Mouse (Mus musculus) forebrain, embryonic 15.5 days (tissue): ENCODE measurements at regions not wholly inside any gene's neighbourhood (a gene's known extent, or its start where the extent isn't known, plus 50 kb on each side); places are given as distances from the start of the nearest gene placed in this dataset.

Experiments
- ATAC-seq: fragments of 200-750 bp; cut with Nextera tagmentation; replicated peaks from 2 replicates; pipeline ENCODE4 v1.8.0; 2017; ENCODE audit warnings: mild to moderate bottlenecking, moderate TSS enrichment, moderate library complexity
- H3K27ac ChIP-seq: fragments of 300-500 bp; sonication (generic); replicated peaks from 2 replicates; pipeline ENCODE4 v1.5.1; 2015; ENCODE audit warnings: mild to moderate bottlenecking, inconsistent platforms
- H3K27me3 ChIP-seq: fragments of 300-500 bp; sonication (generic); 2 replicates; pipeline ENCODE4 v1.6.1; 2015; ENCODE audit warnings: inconsistent platforms
- H3K36me3 ChIP-seq: fragments of 300-500 bp; sonication (generic); 2 replicates; pipeline ENCODE4 v1.6.1; 2015; ENCODE audit warnings: mild to moderate bottlenecking, inconsistent platforms
- H3K4me1 ChIP-seq: fragments of 300-500 bp; sonication (generic); 2 replicates; pipeline ENCODE4 v1.6.1; 2015; ENCODE audit warnings: inconsistent platforms
- H3K4me2 ChIP-seq: fragments of 300-500 bp; sonication (generic); replicated peaks from 2 replicates; pipeline ENCODE4 v1.6.1; 2015; ENCODE audit warnings: mild to moderate bottlenecking, inconsistent platforms
- H3K4me3 ChIP-seq: fragments of 300-500 bp; sonication (generic); 2 replicates; pipeline ENCODE4 v1.5.1; 2015; ENCODE audit warnings: mild to moderate bottlenecking, inconsistent platforms
- H3K9ac ChIP-seq: fragments of 300-500 bp; sonication (generic); replicated peaks from 2 replicates; pipeline ENCODE4 v1.6.1; 2015; ENCODE audit warnings: mild to moderate bottlenecking, inconsistent platforms
- H3K9me3 ChIP-seq: fragments of 300-500 bp; sonication (generic); 2 replicates; pipeline ENCODE4 v1.6.1; 2016; ENCODE audit warnings: inconsistent platforms
- WGBS: fragments of 180-500 bp; shearing (Covaris S2); methylation state at CpG from one replicate; pipeline ENCODE4 v1.1.7; 2015; ENCODE audit warnings: mixed read lengths; 5-methylcytosine and 5-hydroxymethylcytosine counted together

- H3K36me3 ChIP-seq: no peaks in the 10 kb centered on the region
- H3K27me3 ChIP-seq: no peaks in the 10 kb centered on the region
- no peak for ATAC-seq
- no peaks in the 10 kb centered on the region for H3K4me1 ChIP-seq
- no peaks in the 10 kb centered on the region for H3K9me3 ChIP-seq
- 85% methylated on average over 4 of the region's 4 CpGs for WGBS
- H3K9ac ChIP-seq: no peak overlapping the region
- no peak overlapping the region for H3K4me2 ChIP-seq
- H3K27ac ChIP-seq: no peak overlapping the region
- H3K4me3 ChIP-seq: no peak overlapping the region
Measured at GRCm38 (mm10) chr10:21672171-21672570, 79.2 kb downstream of the 1700020N01Rik start.

GRCm38 (mm10) chr10:21672666-21673065 lies 79.7 kb downstream of the 1700020N01Rik start:
- Histone ChIP-seq H3K9me3 (no peaks in the 10 kb centered on the region), H3K4me2 (no peak overlapping the region), H3K4me3 (no peak overlapping the region), H3K27me3 (no peaks in the 10 kb centered on the region), H3K27ac (no peak overlapping the region), H3K4me1 (no peaks in the 10 kb centered on the region), H3K36me3 (no peaks in the 10 kb centered on the region), H3K9ac (no peak overlapping the region)
- 97% methylated on average over 5 of the region's 5 CpGs for WGBS
- no peak for ATAC-seq

- H3K4me2 ChIP-seq: no peak overlapping the region
- H3K9ac ChIP-seq: no peak overlapping the region
- H3K36me3 ChIP-seq: no peaks in the 10 kb centered on the region
- H3K27me3 ChIP-seq: no peaks in the 10 kb centered on the region
- H3K27ac ChIP-seq: no peak overlapping the region
- no peaks in the 10 kb centered on the region for H3K9me3 ChIP-seq
- no peaks in the 10 kb centered on the region for H3K4me1 ChIP-seq
- H3K4me3 ChIP-seq: no peak overlapping the region
- no peak for ATAC-seq
- WGBS: 93% methylated on average over 1 of the region's 1 CpGs
Measured at GRCm38 (mm10) chr10:21673831-21674230, 80.9 kb downstream of the 1700020N01Rik start.

- Histone ChIP-seq H3K27me3 (no peaks in the 10 kb centered on the region), H3K4me3 (no peak overlapping the region), H3K27ac (no peak overlapping the region), H3K9ac (no peak overlapping the region), H3K4me1 (0 out of 2 replicates have a peak, but pooled peaks cover under 1% of the 10 kb centered on the region), H3K4me2 (no peak overlapping the region), H3K9me3 (no peaks in the 10 kb centered on the region), H3K36me3 (no peaks in the 10 kb centered on the region)
- WGBS: 96% methylated on average over 14 of the region's 14 CpGs
- ATAC-seq: no peak
Measured at GRCm38 (mm10) chr10:21675786-21676185, 82.8 kb downstream of the 1700020N01Rik start.

- Histone ChIP-seq H3K9ac (no peak overlapping the region), H3K27me3 (no peaks in the 10 kb centered on the region), H3K4me2 (no peak overlapping the region), H3K9me3 (no peaks in the 10 kb centered on the region), H3K36me3 (no peaks in the 10 kb centered on the region), H3K4me3 (no peak overlapping the region), H3K4me1 (0 out of 2 replicates have a peak, but pooled peaks cover 4% of the 10 kb centered on the region), H3K27ac (no peak overlapping the region)
- no peak for ATAC-seq
- 97% methylated on average over 9 of the region's 9 CpGs for WGBS
Measured at GRCm38 (mm10) chr10:21677911-21678310, 85.0 kb downstream of the 1700020N01Rik start.

GRCm38 (mm10) chr10:21678372-21678771 lies 85.4 kb downstream of the 1700020N01Rik start:
- no peak overlapping the region for H3K9ac ChIP-seq
- H3K27me3 ChIP-seq: no peaks in the 10 kb centered on the region
- H3K4me1 ChIP-seq: 0 out of 2 replicates have a peak, but pooled peaks cover 4% of the 10 kb centered on the region
- H3K9me3 ChIP-seq: no peaks in the 10 kb centered on the region
- whole genome bisulfite sequencing: 87% methylated on average over 6 of the region's 6 CpGs
- ATAC-seq: no peak
- H3K4me3 ChIP-seq: no peak overlapping the region
- no peaks in the 10 kb centered on the region for H3K36me3 ChIP-seq
- H3K27ac ChIP-seq: no peak overlapping the region
- no peak overlapping the region for H3K4me2 ChIP-seq

- H3K4me3 ChIP-seq: no peak overlapping the region
- no peaks in the 10 kb centered on the region for H3K9me3 ChIP-seq
- 73% methylated on average over 10 of the region's 10 CpGs for WGBS
- no peaks in the 10 kb centered on the region for H3K27me3 ChIP-seq
- ATAC-seq: no peak
- no peaks in the 10 kb centered on the region for H3K36me3 ChIP-seq
- H3K9ac ChIP-seq: no peak overlapping the region
- 0 out of 2 replicates have a peak, but pooled peaks cover 4% of the 10 kb centered on the region for H3K4me1 ChIP-seq
- no peak overlapping the region for H3K4me2 ChIP-seq
- H3K27ac ChIP-seq: no peak overlapping the region
Measured at GRCm38 (mm10) chr10:21678811-21679451, 86.0 kb downstream of the 1700020N01Rik start.

GRCm38 (mm10) chr10:21680789-21681188 lies 87.8 kb downstream of the 1700020N01Rik start:
- 0 out of 2 replicates have a peak, but pooled peaks cover 4% of the 10 kb centered on the region for H3K4me1 ChIP-seq
- ATAC-seq: peak; percentile 82
- WGBS: 21% methylated on average over 4 of the region's 4 CpGs
- no peak overlapping the region for H3K27ac ChIP-seq
- H3K9ac ChIP-seq: no peak overlapping the region
- no peak overlapping the region for H3K4me3 ChIP-seq
- H3K27me3 ChIP-seq: no peaks in the 10 kb centered on the region
- H3K9me3 ChIP-seq: no peaks in the 10 kb centered on the region
- H3K4me2 ChIP-seq: no peak overlapping the region
- no peaks in the 10 kb centered on the region for H3K36me3 ChIP-seq

GRCm38 (mm10) chr10:21684286-21685013 lies 91.5 kb downstream of the 1700020N01Rik start:
- no peak overlapping the region for H3K9ac ChIP-seq
- H3K27ac ChIP-seq: no peak overlapping the region
- H3K4me3 ChIP-seq: no peak overlapping the region
- H3K4me2 ChIP-seq: no peak overlapping the region
- H3K9me3 ChIP-seq: no peaks in the 10 kb centered on the region
- no peaks in the 10 kb centered on the region for H3K36me3 ChIP-seq
- 0 out of 2 replicates have a peak, but pooled peaks cover 4% of the 10 kb centered on the region for H3K4me1 ChIP-seq
- WGBS: 61% methylated on average over 9 of the region's 9 CpGs
- no peak for ATAC-seq
- H3K27me3 ChIP-seq: no peaks in the 10 kb centered on the region

GRCm38 (mm10) chr10:21685122-21685798 lies 92.3 kb downstream of the 1700020N01Rik start:
- WGBS: 34% methylated on average over 9 of the region's 9 CpGs
- no peak overlapping the region for H3K27ac ChIP-seq
- no peak overlapping the region for H3K4me2 ChIP-seq

GRCm38 (mm10) chr10:21686060-21686459 lies 93.1 kb downstream of the 1700020N01Rik start:
- no peak for ATAC-seq
- Histone ChIP-seq H3K27ac (no peak overlapping the region), H3K9me3 (no peaks in the 10 kb centered on the region), H3K4me3 (no peak overlapping the region), H3K27me3 (no peaks in the 10 kb centered on the region), H3K4me1 (0 out of 2 replicates have a peak, but pooled peaks cover under 1% of the 10 kb centered on the region), H3K9ac (no peak overlapping the region), H3K36me3 (no peaks in the 10 kb centered on the region), H3K4me2 (no peak overlapping the region)
- WGBS: 74% methylated on average over 9 of the region's 9 CpGs

More at GRCm38 (mm10) chr10:21685122-21685798, 92.3 kb downstream of the 1700020N01Rik start:
- no peak overlapping the region for H3K4me3 ChIP-seq
- no peaks in the 10 kb centered on the region for H3K27me3 ChIP-seq
- H3K9ac ChIP-seq: no peak overlapping the region
- H3K36me3 ChIP-seq: no peaks in the 10 kb centered on the region
- H3K4me1 ChIP-seq: 0 out of 2 replicates have a peak, but pooled peaks cover 4% of the 10 kb centered on the region
- no peak for ATAC-seq
- no peaks in the 10 kb centered on the region for H3K9me3 ChIP-seq

- ATAC-seq: no peak
Measured at GRCm38 (mm10) chr10:21687484-21687883, 94.5 kb downstream of the 1700020N01Rik start.

More at GRCm38 (mm10) chr10:21687484-21687883, 94.5 kb downstream of the 1700020N01Rik start:
- Histone ChIP-seq H3K4me2 (no peak overlapping the region), H3K27me3 (no peaks in the 10 kb centered on the region), H3K4me1 (no peaks in the 10 kb centered on the region), H3K27ac (no peak overlapping the region), H3K9ac (no peak overlapping the region), H3K9me3 (no peaks in the 10 kb centered on the region), H3K4me3 (no peak overlapping the region), H3K36me3 (no peaks in the 10 kb centered on the region)
- WGBS: 82% methylated on average over 7 of the region's 7 CpGs
